Mouse (Mus musculus): ENCODE data around the gene Map3k9. TPM values are rescaled to one million over a fixed set of nuclear protein-coding genes. Genes with fewer than 3 reads are reported as not detected.

Map3k9 gene
- polyA plus RNA-seq (2015; fragmentation: Nextera tagmentation; extraction: Ambion mirVana), result 0.52 and 0.56 TPM in 2 replicates

GRCm38 (mm10) chr12:81781105-81781909 is at the start of gene Map3k9:
Gene Map3k9, minus strand, starts transcription at chr12:81781175.
- Histone ChIP-seq H3K27ac (no peak within 1 kb of the TSS), H3K27me3 (peaks cover 71% of the 10 kb centered on the region)
- WGBS, result under 1% methylated on average over 36 of the region's 56 CpGs

GRCm38 (mm10) chr12:81828355-81828754 is 47.4 kb upstream of the Map3k9 start:
- WGBS, result 92% methylated on average over 2 of the region's 2 CpGs
- Histone ChIP-seq H3K27me3 (no peaks in the 10 kb centered on the region), H3K27ac (no peak overlapping the region), H3K4me3 (no peak overlapping the region), H3K9me3 (no peaks in the 10 kb centered on the region), H3K36me3 (no peaks in the 10 kb centered on the region), H3K4me1 (no peaks in the 10 kb centered on the region), H3K4me2 (replicated peaks) (no peak overlapping the region), H3K9ac (no peak overlapping the region)
- no peak for ATAC-seq (ENCODE audit: low FRiP score, low read depth)

More at GRCm38 (mm10) chr12:81781105-81781909, at the start of gene Map3k9:
- Histone ChIP-seq H3K4me3 (peak within 1 kb of the TSS; percentile 67), H3K9ac (peak within 1 kb of the TSS; percentile 65), H3K36me3 (no peaks in the 10 kb centered on the region), H3K9me3 (no peaks in the 10 kb centered on the region), H3K4me1 (peaks cover 13% of the 10 kb centered on the region), H3K4me2 (replicated peaks) (peak within 1 kb of the TSS; percentile 93)
- peak; percentile 98 for ATAC-seq (ENCODE audit: low FRiP score, low read depth)

- ATAC-seq (ENCODE audit: low FRiP score, low read depth), result no peak
- Histone ChIP-seq H3K36me3 (no peaks in the 10 kb centered on the region), H3K9me3 (no peaks in the 10 kb centered on the region), H3K4me2 (replicated peaks) (no peak overlapping the region), H3K4me1 (no peaks in the 10 kb centered on the region), H3K9ac (no peak overlapping the region), H3K27ac (no peak overlapping the region), H3K27me3 (no peaks in the 10 kb centered on the region), H3K4me3 (no peak overlapping the region)
- WGBS, result 77% methylated on average over 4 of the region's 4 CpGs
Measured at GRCm38 (mm10) chr12:81822778-81823480, 42.0 kb upstream of the Map3k9 start.

GRCm38 (mm10) chr12:81822176-81822575 is 41.2 kb upstream of the Map3k9 start:
- no peak overlapping the region for H3K27ac ChIP-seq
- no peaks in the 10 kb centered on the region for H3K36me3 ChIP-seq
- no peak overlapping the region for H3K9ac ChIP-seq
- no peak overlapping the region for H3K4me2 ChIP-seq (replicated peaks)
- 63% methylated on average over 4 of the region's 4 CpGs for WGBS
- H3K9me3 ChIP-seq, result no peaks in the 10 kb centered on the region
- no peaks in the 10 kb centered on the region for H3K4me1 ChIP-seq
- no peak overlapping the region for H3K4me3 ChIP-seq
- no peaks in the 10 kb centered on the region for H3K27me3 ChIP-seq
- ATAC-seq (ENCODE audit: low FRiP score, low read depth), result no peak

- Histone ChIP-seq H3K9me3 (no peaks in the 10 kb centered on the region), H3K9ac (no peak overlapping the region), H3K4me3 (no peak overlapping the region), H3K4me2 (replicated peaks) (no peak overlapping the region), H3K27ac (no peak overlapping the region), H3K36me3 (no peaks in the 10 kb centered on the region), H3K4me1 (peaks cover 6% of the 10 kb centered on the region; the same call in 1 of the 2 replicates), H3K27me3 (no peaks in the 10 kb centered on the region)
- ATAC-seq (ENCODE audit: low FRiP score, low read depth), result no peak
- 84% methylated on average over 4 of the region's 4 CpGs for WGBS
Measured at GRCm38 (mm10) chr12:81820700-81821099, 39.7 kb upstream of the Map3k9 start.

GRCm38 (mm10) chr12:81817126-81817505 is 36.1 kb upstream of the Map3k9 start:
- H3K36me3 ChIP-seq, result no peaks in the 10 kb centered on the region
- no peak overlapping the region for H3K9ac ChIP-seq
- H3K27ac ChIP-seq, result no peak overlapping the region
- H3K9me3 ChIP-seq, result no peaks in the 10 kb centered on the region
- ATAC-seq (ENCODE audit: low FRiP score, low read depth), result no peak
- H3K4me3 ChIP-seq, result no peak overlapping the region
- peak overlapping the region; percentile 39 for H3K4me2 ChIP-seq (replicated peaks)
- H3K27me3 ChIP-seq, result no peaks in the 10 kb centered on the region
- WGBS, result 41% methylated on average over 6 of the region's 6 CpGs
- H3K4me1 ChIP-seq, result peaks cover 6% of the 10 kb centered on the region; the same call in 1 of the 2 replicates

- Histone ChIP-seq H3K36me3 (no peaks in the 10 kb centered on the region), H3K4me1 (peaks cover 6% of the 10 kb centered on the region; the same call in 1 of the 2 replicates), H3K27ac (no peak overlapping the region), H3K9ac (no peak overlapping the region), H3K4me3 (no peak overlapping the region), H3K4me2 (replicated peaks) (peak overlapping the region; percentile 39), H3K27me3 (no peaks in the 10 kb centered on the region), H3K9me3 (no peaks in the 10 kb centered on the region)
- ATAC-seq (ENCODE audit: low FRiP score, low read depth), result no peak
- WGBS, result 26% methylated on average over 10 of the region's 10 CpGs
Measured at GRCm38 (mm10) chr12:81816330-81817125, 35.6 kb upstream of the Map3k9 start.

- Histone ChIP-seq H3K4me1 (peaks cover 6% of the 10 kb centered on the region; the same call in 1 of the 2 replicates), H3K4me2 (replicated peaks) (no peak overlapping the region), H3K27me3 (no peaks in the 10 kb centered on the region), H3K4me3 (no peak overlapping the region), H3K36me3 (no peaks in the 10 kb centered on the region), H3K9me3 (no peaks in the 10 kb centered on the region), H3K27ac (no peak overlapping the region), H3K9ac (no peak overlapping the region)
- no peak for ATAC-seq (ENCODE audit: low FRiP score, low read depth)
- WGBS, result 86% methylated on average over 5 of the region's 5 CpGs
Measured at GRCm38 (mm10) chr12:81814742-81815141, 33.8 kb upstream of the Map3k9 start.

GRCm38 (mm10) chr12:81810417-81810816 is 29.4 kb upstream of the Map3k9 start:
- Histone ChIP-seq H3K4me1 (peaks cover 6% of the 10 kb centered on the region; the same call in 1 of the 2 replicates), H3K4me2 (replicated peaks) (no peak overlapping the region), H3K27me3 (no peaks in the 10 kb centered on the region), H3K27ac (no peak overlapping the region), H3K9ac (no peak overlapping the region), H3K36me3 (no peaks in the 10 kb centered on the region), H3K4me3 (no peak overlapping the region), H3K9me3 (no peaks in the 10 kb centered on the region)
- no peak for ATAC-seq (ENCODE audit: low FRiP score, low read depth)
- WGBS, result 44% methylated on average over 8 of the region's 8 CpGs

GRCm38 (mm10) chr12:81808596-81808995 is 27.6 kb upstream of the Map3k9 start:
- Histone ChIP-seq H3K27me3 (no peaks in the 10 kb centered on the region), H3K36me3 (no peaks in the 10 kb centered on the region), H3K4me2 (replicated peaks) (no peak overlapping the region), H3K9me3 (no peaks in the 10 kb centered on the region), H3K27ac (no peak overlapping the region), H3K4me1 (peaks cover 6% of the 10 kb centered on the region; the same call in 1 of the 2 replicates), H3K9ac (no peak overlapping the region), H3K4me3 (no peak overlapping the region)
- WGBS, result 70% methylated on average over 2 of the region's 2 CpGs
- ATAC-seq (ENCODE audit: low FRiP score, low read depth), result no peak

GRCm38 (mm10) chr12:81807953-81808352 is 27.0 kb upstream of the Map3k9 start:
- no peaks in the 10 kb centered on the region for H3K9me3 ChIP-seq

GRCm38 (mm10) chr12:81807529-81807837 is 26.5 kb upstream of the Map3k9 start:
- 4% methylated on average over 7 of the region's 7 CpGs for WGBS
- Histone ChIP-seq H3K36me3 (no peaks in the 10 kb centered on the region), H3K4me1 (peaks cover 6% of the 10 kb centered on the region; the same call in 1 of the 2 replicates), H3K27ac (no peak overlapping the region), H3K9me3 (no peaks in the 10 kb centered on the region), H3K9ac (peak overlapping the region; percentile 45; the same call in 1 of the 2 replicates), H3K4me2 (replicated peaks) (peak overlapping the region; percentile 70), H3K4me3 (peak overlapping the region; percentile 41), H3K27me3 (no peaks in the 10 kb centered on the region)
- no peak for ATAC-seq (ENCODE audit: low FRiP score, low read depth)

More at GRCm38 (mm10) chr12:81807953-81808352, 27.0 kb upstream of the Map3k9 start:
- no peak for ATAC-seq (ENCODE audit: low FRiP score, low read depth)
- Histone ChIP-seq H3K9ac (no peak overlapping the region), H3K4me3 (no peak overlapping the region), H3K27me3 (no peaks in the 10 kb centered on the region), H3K36me3 (no peaks in the 10 kb centered on the region), H3K27ac (no peak overlapping the region), H3K4me1 (peaks cover 6% of the 10 kb centered on the region; the same call in 1 of the 2 replicates), H3K4me2 (replicated peaks) (peak overlapping the region; percentile 70)
- 28% methylated on average over 11 of the region's 11 CpGs for WGBS
